Mouse (Mus musculus): Measurements from ENCODE around the gene Ciao2a.

The Ciao2a gene

GRCm38 (mm10) chr9:66138193-66138592 lies 11.8 kb downstream of the Ciao2a start:
- ChIA-PET POLR2A (interaction anchor here in 1 of 4 experiments (0.6 kb wide), 1 partner anchor 274 kb away, joined by 3 read pairs; no protein-coding TSS in a partner anchor), CTCF (no interaction called here)

GRCm38 (mm10) chr9:66142265-66142664 lies 15.9 kb downstream of the Ciao2a start:
- ChIA-PET CTCF (interaction anchor here in 1 of 4 experiments (1.1 kb wide), 1 partner anchor 375 kb away, joined by 3 read pairs; no protein-coding TSS in a partner anchor), POLR2A (interaction anchor here in 1 of 4 experiments (1.8 kb wide), 1 partner anchor 17 kb away, joined by 4 read pairs; no protein-coding TSS in a partner anchor)

GRCm38 (mm10) chr9:66144248-66144647 lies 17.8 kb downstream of the Ciao2a start:
- POLR2A ChIA-PET: interaction anchor here in 3 of 4 experiments (0.7 to 1.5 kb wide), 6 partner anchors 11 to 776 kb away, joined by 3 to 4 read pairs (median 3); partner anchors contain the start of gene Dapk2 (in 1 of the 3)

GRCm38 (mm10) chr9:66146141-66146540 lies 19.7 kb downstream of the Ciao2a start:
- POLR2A ChIA-PET: interaction anchor here in 3 of 4 experiments (0.7 to 2.0 kb wide), 6 partner anchors 12 to 1042 kb away, joined by 3 to 7 read pairs (median 4); partner anchors contain the start of genes Ciao2a (in 1 of the 3), Dapk2 (in 1 of the 3) and Snx1 (in 1 of the 3)
- CTCF ChIA-PET: interaction anchor here in 3 of 4 experiments (0.6 to 2.3 kb wide), 9 partner anchors 11 to 1822 kb away, joined by 3 to 12 read pairs (median 4); partner anchors contain the start of gene Dapk2 (in 2 of the 3)

More at GRCm38 (mm10) chr9:66144248-66144647, 17.8 kb downstream of the Ciao2a start:
- CTCF ChIA-PET: interaction anchor here (0.5 to 2.5 kb wide), 20 partner anchors 8 to 835 kb away, joined by 3 to 9 read pairs (median 4); partner anchors contain the start of genes Dapk2 (in 3 of the 4) and Fbxl22 (in 1 of the 4)

GRCm38 (mm10) chr9:66152011-66152410 lies 25.6 kb downstream of the Ciao2a start:
- ChIA-PET CTCF (interaction anchor here (0.5 to 1.2 kb wide), 7 partner anchors 7 to 546 kb away, joined by 3 to 6 read pairs (median 3); no protein-coding TSS in a partner anchor), POLR2A (interaction anchor here in 2 of 4 experiments (1.0 to 1.4 kb wide), 4 partner anchors 14 to 794 kb away, joined by 3 to 5 read pairs (median 4); partner anchors contain the start of gene Rps27l (in 1 of the 2))

- ChIA-PET POLR2A (no interaction called here), CTCF (interaction anchor here in 2 of 4 experiments (0.5 to 1.1 kb wide), 2 partner anchors 9 to 298 kb away, joined by 3 to 6 read pairs; no protein-coding TSS in a partner anchor)
Measured at GRCm38 (mm10) chr9:66153594-66153993, 27.2 kb downstream of the Ciao2a start.

GRCm38 (mm10) chr9:66154013-66154412 lies 27.6 kb downstream of the Ciao2a start:
- ChIA-PET CTCF (interaction anchor here in 2 of 4 experiments (0.5 to 1.1 kb wide), 2 partner anchors 10 to 298 kb away, joined by 3 to 6 read pairs; no protein-coding TSS in a partner anchor), POLR2A (no interaction called here)

- CTCF ChIA-PET: interaction anchor here in 2 of 4 experiments (0.5 to 0.7 kb wide), 4 partner anchors 250 to 1567 kb away, joined by 3 to 4 read pairs (median 3); no protein-coding TSS in a partner anchor
Measured at GRCm38 (mm10) chr9:66155534-66155933, 29.1 kb downstream of the Ciao2a start.

GRCm38 (mm10) chr9:66157958-66158830 lies 31.8 kb downstream of the Ciao2a start, which contains the start of gene Dapk2:
Gene Dapk2 (plus strand): TSS chr9:66158223.
- ChIA-PET CTCF (interaction anchor here (0.5 to 2.6 kb wide), 34 partner anchors 9 to 676 kb away, joined by 3 to 12 read pairs (median 4); partner anchors contain the start of genes Ankdd1a (in 1 of the 4), Aph1b (in 1 of the 4), Aph1c (in 1 of the 4) and Fbxl22 (in 1 of the 4)), POLR2A (interaction anchor here in 3 of 4 experiments (0.6 to 1.6 kb wide), 18 partner anchors 10 to 948 kb away, joined by 3 to 7 read pairs (median 3); no protein-coding TSS in a partner anchor)

More at GRCm38 (mm10) chr9:66155534-66155933, 29.1 kb downstream of the Ciao2a start:
- POLR2A ChIA-PET: interaction anchor here in 2 of 4 experiments (0.6 to 0.7 kb wide), 2 partner anchors 9 to 29 kb away, joined by 3 to 5 read pairs; partner anchors contain the start of genes Ciao2a (in 1 of the 2) and Snx1 (in 1 of the 2)

- ChIA-PET CTCF (interaction anchor here (0.5 to 2.6 kb wide), 14 partner anchors 10 to 1477 kb away, joined by 3 to 12 read pairs (median 4); partner anchors contain the start of gene Ankdd1a (in 1 of the 4)), POLR2A (interaction anchor here in 3 of 4 experiments (0.6 to 1.6 kb wide), 9 partner anchors 9 to 947 kb away, joined by 3 to 7 read pairs (median 3); no protein-coding TSS in a partner anchor)
Measured at GRCm38 (mm10) chr9:66158885-66159430, 32.5 kb downstream of the Ciao2a start.

- ChIA-PET POLR2A (no interaction called here), CTCF (interaction anchor here in 1 of 4 experiments (0.6 kb wide), 1 partner anchor 13 kb away, joined by 4 read pairs; no protein-coding TSS in a partner anchor)
Measured at GRCm38 (mm10) chr9:66160155-66160554, 33.7 kb downstream of the Ciao2a start.

- ChIA-PET POLR2A (no interaction called here), CTCF (interaction anchor here in 1 of 4 experiments (0.6 kb wide), 1 partner anchor 615 kb away, joined by 3 read pairs; no protein-coding TSS in a partner anchor)
Measured at GRCm38 (mm10) chr9:66162995-66163394, 36.6 kb downstream of the Ciao2a start.

GRCm38 (mm10) chr9:66167222-66167621 lies 40.8 kb downstream of the Ciao2a start:
- ChIA-PET POLR2A (interaction anchor here in 1 of 4 experiments (1.4 kb wide), 1 partner anchor 9 kb away, joined by 4 read pairs; the partner anchor contains the start of gene Dapk2), CTCF (interaction anchor here in 1 of 4 experiments (1.5 kb wide), 1 partner anchor 9 kb away, joined by 4 read pairs; the partner anchor contains the start of gene Dapk2)

GRCm38 (mm10) chr9:66168233-66168632 lies 41.8 kb downstream of the Ciao2a start:
- ChIA-PET POLR2A (interaction anchor here in 1 of 4 experiments (0.5 to 1.4 kb wide), 4 partner anchors 10 to 341 kb away, joined by 3 to 4 read pairs (median 4); partner anchors contain the start of genes Dapk2 and Zfp609), CTCF (interaction anchor here in 2 of 4 experiments (0.6 to 1.5 kb wide), 2 partner anchors 10 to 49 kb away, joined by 4 read pairs; partner anchors contain the start of gene Dapk2 (in 1 of the 2))

GRCm38 (mm10) chr9:66170506-66170905 lies 44.1 kb downstream of the Ciao2a start:
- ChIA-PET CTCF (no interaction called here), POLR2A (interaction anchor here in 1 of 4 experiments (0.6 to 1.1 kb wide), 2 partner anchors 17 to 422 kb away, joined by 3 read pairs; partner anchors contain the start of gene Usp3)

GRCm38 (mm10) chr9:66171275-66171921 lies 45.0 kb downstream of the Ciao2a start:
- ChIA-PET POLR2A (no interaction called here), CTCF (interaction anchor here in 1 of 4 experiments (0.7 kb wide), 1 partner anchor 519 kb away, joined by 3 read pairs; no protein-coding TSS in a partner anchor)

GRCm38 (mm10) chr9:66173316-66173855 lies 47.0 kb downstream of the Ciao2a start:
- POLR2A ChIA-PET: no interaction called here
- CTCF ChIA-PET: interaction anchor here in 2 of 4 experiments (0.6 to 1.6 kb wide), 2 partner anchors 8 to 60 kb away, joined by 3 to 4 read pairs; no protein-coding TSS in a partner anchor
